Mouse (Mus musculus) small intestine, adult 2 months (tissue): ENCODE measurements around the gene Scn3b. TPM values are rescaled to one million over a fixed set of nuclear protein-coding genes. Genes with fewer than 3 reads are reported as not detected.

ENCODE experiments used
- H3K27ac ChIP-seq: fragments of 200-500 bp; 2 replicates; pipeline ENCODE4 v1.5.1; 2012; ENCODE audit warnings: low read depth, low read length, control low read depth, inconsistent platforms; ENCODE audit not compliant: insufficient read depth
- H3K27me3 ChIP-seq: fragments of 200-500 bp; 2 replicates; pipeline ENCODE4 v1.6.1; 2012; ENCODE audit warnings: mild to moderate bottlenecking, moderate library complexity, low read length, inconsistent platforms; ENCODE audit not compliant: control insufficient read depth, insufficient read depth
- H3K36me3 ChIP-seq: fragments of 200-500 bp; 2 replicates; pipeline ENCODE4 v1.6.1; 2012; ENCODE audit warnings: mild to moderate bottlenecking, low read length, control low read depth, inconsistent platforms; ENCODE audit not compliant: control insufficient read depth, insufficient read depth
- H3K4me1 ChIP-seq: fragments of 200-500 bp; 2 replicates; pipeline ENCODE4 v1.6.1; 2012; ENCODE audit warnings: low read length, inconsistent platforms, mixed read lengths; ENCODE audit not compliant: control insufficient read depth, insufficient read depth, insufficient read length
- H3K4me3 ChIP-seq: fragments of 200-500 bp; 2 replicates; pipeline ENCODE4 v1.5.1; 2012; ENCODE audit warnings: low read depth, mild to moderate bottlenecking, control low read depth, inconsistent platforms, low read length, moderate library complexity
- CTCF ChIP-seq: fragments of 200-500 bp; IDR thresholded peaks from 2 replicates; pipeline ENCODE4 v1.5.1; 2012; ENCODE audit warnings: low read depth, mild to moderate bottlenecking, control low read depth, inconsistent platforms, low read length, moderate library complexity, mixed read lengths; ENCODE audit not compliant: insufficient replicate concordance, insufficient read length; ENCODE audit errors: extremely low read depth
- POLR2A ChIP-seq: fragments of 200-500 bp; IDR thresholded peaks from 2 replicates; pipeline ENCODE4 v1.6.1; 2012; ENCODE audit warnings: low read depth, mild to moderate bottlenecking, control low read depth, inconsistent platforms, low read length, moderate library complexity
- WGBS: fragments of 180-500 bp; shearing (Covaris S2); methylation state at CpG from one replicate; pipeline ENCODE4 v1.1.7; 2018; 5-methylcytosine and 5-hydroxymethylcytosine counted together
- polyA plus RNA-seq: library from polyadenylated mRNA; depleted of rRNA; stranded (reverse); fragments of >200 nt; gene quantifications from 2 replicates; pipeline ENCODE4 v1.2.3, GENCODE M21; 2012

Scn3b gene
- polyA plus RNA-seq, 1 experiment: 0.43 TPM

DNA sequence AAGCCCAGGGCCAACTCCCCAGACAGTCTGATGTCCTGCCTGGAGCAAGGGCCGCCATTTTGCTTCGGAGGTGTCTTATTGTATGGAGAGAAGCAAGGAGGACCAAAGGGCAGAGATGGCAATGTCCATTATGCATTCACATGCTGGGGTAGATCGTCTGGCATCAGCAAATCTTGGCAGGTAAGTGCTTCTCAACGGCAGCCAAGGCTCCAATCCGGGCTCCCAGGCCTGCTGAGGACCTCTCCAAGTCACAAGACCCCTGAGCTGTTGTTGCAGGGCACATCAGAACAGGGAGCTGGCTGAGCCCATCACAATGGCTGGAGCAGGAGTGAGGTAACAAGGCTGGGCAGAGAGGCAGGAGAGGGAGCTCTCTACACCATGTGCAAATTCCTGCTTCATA is 24.7 kb downstream of the Scn3b start:
- WGBS: 90% methylated on average over 5 of the region's 5 CpGs
- H3K4me3 ChIP-seq: no peak overlapping the region
- TF ChIP-seq POLR2A (no peak), CTCF (no peak)
- no peak overlapping the region for H3K27ac ChIP-seq
- no peaks in the 10 kb centered on the region for H3K27me3 ChIP-seq
- H3K36me3 ChIP-seq: peaks cover 27% of the 10 kb centered on the region
- H3K4me1 ChIP-seq: no peaks in the 10 kb centered on the region

- Histone ChIP-seq H3K4me1 (no peaks in the 10 kb centered on the region), H3K27me3 (no peaks in the 10 kb centered on the region), H3K36me3 (peaks cover 27% of the 10 kb centered on the region), H3K4me3 (no peak overlapping the region), H3K27ac (no peak overlapping the region)
- 93% methylated on average over 5 of the region's 5 CpGs for WGBS
- TF ChIP-seq CTCF (no peak), POLR2A (no peak)
These were observed 25.2 kb downstream of the Scn3b start for GRCm38 (mm10) chr9:40294210-40294609.

- no peaks in the 10 kb centered on the region for H3K27me3 ChIP-seq
- WGBS: 88% methylated on average over 1 of the region's 1 CpGs
- no peak overlapping the region for H3K4me3 ChIP-seq
- no peaks in the 10 kb centered on the region for H3K4me1 ChIP-seq
- no peak overlapping the region for H3K27ac ChIP-seq
- peaks cover 32% of the 10 kb centered on the region for H3K36me3 ChIP-seq
- TF ChIP-seq CTCF: no peak
- TF ChIP-seq POLR2A: no peak
These were observed 25.8 kb downstream of the Scn3b start for GRCm38 (mm10) chr9:40294866-40295265.

DNA sequence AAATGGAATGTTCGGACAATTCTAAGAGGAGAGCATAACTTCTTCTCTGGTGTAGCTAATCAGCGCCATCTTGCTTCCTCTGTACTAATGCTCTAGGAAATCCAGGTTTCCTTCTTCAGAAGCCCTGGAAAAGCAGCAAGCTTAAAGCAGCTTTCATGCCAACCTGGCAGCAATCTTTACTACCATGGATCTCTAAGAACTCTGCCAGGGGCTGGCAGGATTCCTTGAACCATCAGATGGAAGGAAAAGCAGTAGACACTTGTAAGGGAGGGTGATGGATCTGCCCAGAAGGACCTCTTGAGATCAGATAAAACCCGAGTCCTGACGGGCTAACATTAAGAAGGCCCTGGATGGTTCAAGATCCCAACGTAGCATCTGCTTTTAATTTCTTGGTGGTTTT is 27.2 kb downstream of the Scn3b start:
- Histone ChIP-seq H3K4me3 (no peak overlapping the region), H3K4me1 (no peaks in the 10 kb centered on the region), H3K27ac (no peak overlapping the region), H3K36me3 (peaks cover 34% of the 10 kb centered on the region), H3K27me3 (no peaks in the 10 kb centered on the region)
- no peak for TF ChIP-seq POLR2A
- no peak for TF ChIP-seq CTCF
- WGBS: 95% methylated on average over 5 of the region's 5 CpGs

GRCm38 (mm10) chr9:40297969-40298368 is 29.0 kb downstream of the Scn3b start:
- Histone ChIP-seq H3K27ac (no peak overlapping the region), H3K27me3 (no peaks in the 10 kb centered on the region), H3K4me1 (no peaks in the 10 kb centered on the region), H3K36me3 (peaks cover 42% of the 10 kb centered on the region), H3K4me3 (no peak overlapping the region)
- TF ChIP-seq CTCF (no peak), POLR2A (no peak)
- WGBS: 86% methylated on average over 9 of the region's 9 CpGs

DNA sequence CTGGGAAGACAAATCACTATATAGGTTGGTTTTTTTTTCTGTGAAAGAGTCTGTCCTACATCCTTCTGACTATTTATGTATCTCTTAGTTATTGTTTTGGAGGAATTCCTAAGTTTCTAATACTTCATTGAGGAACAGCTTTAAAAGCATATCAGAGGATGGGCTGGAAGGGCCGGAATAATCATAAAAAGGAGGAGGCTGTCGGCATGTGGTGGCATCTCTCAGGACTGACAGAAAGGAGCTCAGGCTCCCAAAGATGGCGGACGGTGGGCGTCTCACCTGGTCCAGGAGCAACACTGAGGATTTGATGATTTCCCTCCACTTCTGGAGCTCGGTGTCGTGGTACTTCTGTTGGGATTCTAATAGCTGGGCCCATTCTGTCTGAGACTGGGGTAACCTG is 30.3 kb downstream of the Scn3b start:
- 97% methylated on average over 7 of the region's 7 CpGs for WGBS
- Histone ChIP-seq H3K4me3 (no peak overlapping the region), H3K36me3 (peaks cover 51% of the 10 kb centered on the region), H3K27ac (no peak overlapping the region), H3K27me3 (no peaks in the 10 kb centered on the region), H3K4me1 (no peaks in the 10 kb centered on the region)
- TF ChIP-seq POLR2A: no peak
- TF ChIP-seq CTCF: no peak

DNA sequence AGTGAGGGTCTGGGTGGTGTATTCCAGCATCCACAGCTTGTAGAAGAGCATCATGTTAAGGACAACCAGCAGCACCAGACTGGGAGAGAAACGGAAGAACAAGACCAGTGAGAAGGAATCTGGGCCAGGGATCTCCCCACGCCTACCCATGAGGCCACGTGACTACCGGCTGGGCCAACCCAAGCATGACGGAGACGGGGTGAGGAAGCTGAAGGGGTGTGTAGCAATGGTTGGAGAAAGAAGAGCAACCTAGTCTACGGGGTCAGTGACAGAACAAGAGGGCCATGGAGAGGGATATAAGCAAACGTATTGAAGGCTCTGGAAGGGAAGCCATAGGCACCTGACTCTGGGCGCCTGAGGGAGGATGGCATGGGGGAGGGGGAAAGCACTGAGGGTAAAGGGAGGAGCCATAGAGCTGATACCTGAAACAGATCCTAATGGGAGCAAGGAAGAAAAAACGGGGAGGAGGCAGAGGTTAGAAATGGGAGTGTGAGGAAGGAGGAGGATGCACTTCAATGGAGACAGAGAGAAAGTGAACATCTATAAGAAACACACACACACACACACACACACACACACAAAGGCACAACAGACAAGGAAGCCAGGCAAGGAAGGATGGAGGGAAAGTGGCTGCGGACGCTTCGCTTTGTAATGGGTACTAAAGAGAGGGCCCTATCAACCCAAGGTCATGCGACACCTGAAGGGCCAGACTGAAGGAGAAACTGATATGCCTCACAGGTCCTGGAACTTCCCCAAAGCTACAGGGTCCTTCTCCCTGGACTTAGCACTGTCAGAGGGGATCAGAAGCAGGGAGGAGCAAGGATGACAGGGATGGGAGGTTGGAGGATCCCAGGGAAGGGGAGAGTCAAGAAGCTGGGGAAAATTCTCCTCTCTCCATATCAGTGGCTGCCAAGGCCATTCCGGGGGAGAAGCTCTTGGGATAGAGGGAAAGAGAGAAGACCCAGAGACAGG is 31.3 kb downstream of the Scn3b start:
- Histone ChIP-seq H3K27me3 (no peaks in the 10 kb centered on the region), H3K27ac (no peak overlapping the region), H3K4me1 (no peaks in the 10 kb centered on the region), H3K4me3 (no peak overlapping the region), H3K36me3 (peaks cover 56% of the 10 kb centered on the region)
- 90% methylated on average over 15 of the region's 15 CpGs for WGBS
- TF ChIP-seq CTCF (no peak), POLR2A (no peak)
